Mouse (Mus musculus): ENCODE results near the gene Grwd1. TPM values are rescaled to one million over a fixed set of nuclear protein-coding genes. Genes with fewer than 3 reads are reported as not detected.
A peak's percentile ranks its signal among the peaks of the same experiment; 100 is the strongest.

Gene Grwd1
- total and polyA plus RNA-seq, 3 experiments = 10.2 to 72.8 (median 20.6) TPM

GRCm38 (mm10) chr7:45785388-45786135 is 45.2 kb downstream of the Grwd1 start:
- no peaks in the 10 kb centered on the region for H3K36me3 ChIP-seq (replicated peaks)
- ATAC-seq (ENCODE audit: extremely low read depth, insufficient number of reproducible peaks, low FRiP score, poor library complexity, severe bottlenecking) = no peak
- no peak for DNase-seq (ENCODE audit: low spot score)
- no peaks in the 10 kb centered on the region for H3K9me3 ChIP-seq (replicated peaks)
- H3K27me3 ChIP-seq (ENCODE audit: insufficient read depth, low read length) = peaks cover 63% of the 10 kb centered on the region
- no peak for TF ChIP-seq GATA1 (IDR thresholded peaks at IDR 0.05; ENCODE audit: borderline replicate concordance, low read length)
- TF ChIP-seq CTCF (IDR thresholded peaks at IDR 0.05; ENCODE audit: low read depth, low read length) = no peak
- TF ChIP-seq POLR2AphosphoS5 (IDR thresholded peaks at IDR 0.05; ENCODE audit: insufficient replicate concordance, low read depth, low read length) = no peak
- TF ChIP-seq GATA2 (IDR thresholded peaks at IDR 0.05; ENCODE audit: borderline replicate concordance, low read depth, low read length) = no peak
- TF ChIP-seq TAL1 (conservative IDR thresholded peaks at IDR 0.05; ENCODE audit: low read depth, low read length) = no peak
- peaks cover 5% of the 10 kb centered on the region; the same call in 1 of the 2 replicates for H3K4me1 ChIP-seq (ENCODE audit: insufficient read depth, low read depth, low read length)
- no peak overlapping the region for H3K4me3 ChIP-seq (ENCODE audit: low read depth, low read length)

- Histone ChIP-seq H3K27me3 (ENCODE audit: insufficient read depth, low read length) (peaks cover 60% of the 10 kb centered on the region), H3K9me3 (replicated peaks) (no peaks in the 10 kb centered on the region), H3K4me1 (ENCODE audit: insufficient read depth, low read depth, low read length) (peaks cover 5% of the 10 kb centered on the region; the same call in 1 of the 2 replicates), H3K4me3 (ENCODE audit: low read depth, low read length) (peak within 1 kb of the TSS; percentile 14; the same call in 1 of the 2 replicates), H3K36me3 (replicated peaks) (no peaks in the 10 kb centered on the region)
- no peak for ATAC-seq (ENCODE audit: extremely low read depth, insufficient number of reproducible peaks, low FRiP score, poor library complexity, severe bottlenecking)
- DNase-seq (ENCODE audit: low spot score) = no peak
- TF ChIP-seq CTCF (IDR thresholded peaks at IDR 0.05; ENCODE audit: low read depth, low read length) = no peak
- no peak for TF ChIP-seq TAL1 (conservative IDR thresholded peaks at IDR 0.05; ENCODE audit: low read depth, low read length)
- no peak for TF ChIP-seq GATA2 (IDR thresholded peaks at IDR 0.05; ENCODE audit: borderline replicate concordance, low read depth, low read length)
- no peak for TF ChIP-seq POLR2AphosphoS5 (IDR thresholded peaks at IDR 0.05; ENCODE audit: insufficient replicate concordance, low read depth, low read length)
- no peak for TF ChIP-seq GATA1 (IDR thresholded peaks at IDR 0.05; ENCODE audit: borderline replicate concordance, low read length)
These were observed 46.0 kb downstream of the Grwd1 start, which contains the start of gene Sult2b1 for GRCm38 (mm10) chr7:45784524-45785372. Sult2b1 (minus strand) TSS chr7:45784669.

GRCm38 (mm10) chr7:45783511-45784091 is 47.1 kb downstream of the Grwd1 start, which contains the start of gene Lmtk3:
Lmtk3 (plus strand) TSS chr7:45783738.
- Histone ChIP-seq H3K27me3 (ENCODE audit: insufficient read depth, low read length) (peaks cover 63% of the 10 kb centered on the region), H3K9me3 (replicated peaks) (no peaks in the 10 kb centered on the region), H3K4me1 (ENCODE audit: insufficient read depth, low read depth, low read length) (peaks cover 9% of the 10 kb centered on the region; the same call in 1 of the 2 replicates), H3K4me3 (ENCODE audit: low read depth, low read length) (peak within 1 kb of the TSS; percentile 14; the same call in 1 of the 2 replicates), H3K36me3 (replicated peaks) (no peaks in the 10 kb centered on the region)
- ATAC-seq (ENCODE audit: extremely low read depth, insufficient number of reproducible peaks, low FRiP score, poor library complexity, severe bottlenecking) (no peak), DNase-seq (ENCODE audit: low spot score) (no peak)
- TF ChIP-seq GATA2 (IDR thresholded peaks at IDR 0.05; ENCODE audit: borderline replicate concordance, low read depth, low read length) = no peak
- no peak for TF ChIP-seq TAL1 (conservative IDR thresholded peaks at IDR 0.05; ENCODE audit: low read depth, low read length)
- no peak for TF ChIP-seq CTCF (IDR thresholded peaks at IDR 0.05; ENCODE audit: low read depth, low read length)
- TF ChIP-seq POLR2AphosphoS5 (IDR thresholded peaks at IDR 0.05; ENCODE audit: insufficient replicate concordance, low read depth, low read length) = no peak
- no peak for TF ChIP-seq GATA1 (IDR thresholded peaks at IDR 0.05; ENCODE audit: borderline replicate concordance, low read length)

- H3K4me1 ChIP-seq (ENCODE audit: insufficient read depth, low read depth, low read length) = peaks cover 9% of the 10 kb centered on the region; the same call in 1 of the 2 replicates
- no peaks in the 10 kb centered on the region for H3K36me3 ChIP-seq (replicated peaks)
- no peak for TF ChIP-seq GATA2 (IDR thresholded peaks at IDR 0.05; ENCODE audit: borderline replicate concordance, low read depth, low read length)
- no peak for DNase-seq (ENCODE audit: low spot score)
- no peaks in the 10 kb centered on the region for H3K9me3 ChIP-seq (replicated peaks)
- H3K4me3 ChIP-seq (ENCODE audit: low read depth, low read length) = no peak overlapping the region
- peaks cover 52% of the 10 kb centered on the region for H3K27me3 ChIP-seq (ENCODE audit: insufficient read depth, low read length)
- no peak for ATAC-seq (ENCODE audit: extremely low read depth, insufficient number of reproducible peaks, low FRiP score, poor library complexity, severe bottlenecking)
These were observed 48.5 kb downstream of the Grwd1 start for GRCm38 (mm10) chr7:45782271-45782670.

- TF ChIP-seq CTCF (IDR thresholded peaks at IDR 0.05; ENCODE audit: low read depth, low read length) (no peak), POLR2AphosphoS5 (IDR thresholded peaks at IDR 0.05; ENCODE audit: insufficient replicate concordance, low read depth, low read length) (no peak), GATA2 (IDR thresholded peaks at IDR 0.05; ENCODE audit: borderline replicate concordance, low read depth, low read length) (no peak), TAL1 (conservative IDR thresholded peaks at IDR 0.05; ENCODE audit: low read depth, low read length) (no peak), GATA1 (IDR thresholded peaks at IDR 0.05; ENCODE audit: borderline replicate concordance, low read length) (no peak)
- no peaks in the 10 kb centered on the region for H3K36me3 ChIP-seq (replicated peaks)
- ATAC-seq (ENCODE audit: extremely low read depth, insufficient number of reproducible peaks, low FRiP score, poor library complexity, severe bottlenecking) (no peak), DNase-seq (ENCODE audit: low spot score) (no peak)
- H3K27me3 ChIP-seq (ENCODE audit: insufficient read depth, low read length) = peaks cover 25% of the 10 kb centered on the region
- H3K4me1 ChIP-seq (ENCODE audit: insufficient read depth, low read depth, low read length) = peaks cover 9% of the 10 kb centered on the region; the same call in 1 of the 2 replicates
- no peaks in the 10 kb centered on the region for H3K9me3 ChIP-seq (replicated peaks)
- H3K4me3 ChIP-seq (ENCODE audit: low read depth, low read length) = no peak overlapping the region
These were observed 51.6 kb downstream of the Grwd1 start for GRCm38 (mm10) chr7:45779081-45779641.

All from G1E (cell line).